Mouse (Mus musculus) embryonic facial prominence, embryonic 10.5 days (tissue): ENCODE data around the gene Ces1d. TPM values are rescaled to one million over a fixed set of nuclear protein-coding genes. Genes with fewer than 3 reads are reported as not detected.
"Not testable (repeated sequence)": the region's sequence is repeated elsewhere in the genome, so short reads cannot be mapped to it uniquely, and the experiment has no call there.

Experiments used
- DNase-seq: peaks from one replicate; pipeline ENCODE4 v3.0.0-alpha.2; 2017; ENCODE audit warnings: low spot score
- H3K27ac ChIP-seq: fragments of 300-500 bp; sonication (generic); replicated peaks from 2 replicates; pipeline ENCODE4 v1.5.1; 2016; ENCODE audit warnings: mild to moderate bottlenecking
- H3K27me3 ChIP-seq: fragments of 300-500 bp; sonication (generic); replicated peaks from 2 replicates; pipeline ENCODE4 v1.6.1; 2016; ENCODE audit warnings: low read depth, mild to moderate bottlenecking; ENCODE audit not compliant: poor library complexity, severe bottlenecking
- H3K36me3 ChIP-seq: fragments of 300-500 bp; sonication (generic); replicated peaks from 2 replicates; pipeline ENCODE4 v1.6.1; 2016; ENCODE audit warnings: mild to moderate bottlenecking, moderate library complexity
- H3K4me1 ChIP-seq: fragments of 300-500 bp; sonication (generic); 2 replicates; pipeline ENCODE4 v1.6.1; 2016
- H3K4me3 ChIP-seq: fragments of 300-500 bp; sonication (generic); 2 replicates; pipeline ENCODE4 v1.5.1; 2016; ENCODE audit warnings: mild to moderate bottlenecking, moderate library complexity
- H3K9me3 ChIP-seq: fragments of 300-500 bp; sonication (generic); 2 replicates; pipeline ENCODE4 v1.6.1; 2016; ENCODE audit warnings: mild to moderate bottlenecking
- WGBS: fragments of 180-500 bp; shearing (Covaris S2); methylation state at CpG from one replicate; pipeline ENCODE4 v1.1.7; 2016; 5-methylcytosine and 5-hydroxymethylcytosine counted together
- polyA plus RNA-seq: library from polyadenylated mRNA; unstranded; fragments of >200 nt; fragmentation: Nextera tagmentation; extraction: Ambion mirVana; gene quantifications from 2 replicates; pipeline ENCODE4 v1.2.1, GENCODE M21; 2016

Gene Ces1d
- 1.7 and 1.8 TPM in 2 replicates for polyA plus RNA-seq

DNA sequence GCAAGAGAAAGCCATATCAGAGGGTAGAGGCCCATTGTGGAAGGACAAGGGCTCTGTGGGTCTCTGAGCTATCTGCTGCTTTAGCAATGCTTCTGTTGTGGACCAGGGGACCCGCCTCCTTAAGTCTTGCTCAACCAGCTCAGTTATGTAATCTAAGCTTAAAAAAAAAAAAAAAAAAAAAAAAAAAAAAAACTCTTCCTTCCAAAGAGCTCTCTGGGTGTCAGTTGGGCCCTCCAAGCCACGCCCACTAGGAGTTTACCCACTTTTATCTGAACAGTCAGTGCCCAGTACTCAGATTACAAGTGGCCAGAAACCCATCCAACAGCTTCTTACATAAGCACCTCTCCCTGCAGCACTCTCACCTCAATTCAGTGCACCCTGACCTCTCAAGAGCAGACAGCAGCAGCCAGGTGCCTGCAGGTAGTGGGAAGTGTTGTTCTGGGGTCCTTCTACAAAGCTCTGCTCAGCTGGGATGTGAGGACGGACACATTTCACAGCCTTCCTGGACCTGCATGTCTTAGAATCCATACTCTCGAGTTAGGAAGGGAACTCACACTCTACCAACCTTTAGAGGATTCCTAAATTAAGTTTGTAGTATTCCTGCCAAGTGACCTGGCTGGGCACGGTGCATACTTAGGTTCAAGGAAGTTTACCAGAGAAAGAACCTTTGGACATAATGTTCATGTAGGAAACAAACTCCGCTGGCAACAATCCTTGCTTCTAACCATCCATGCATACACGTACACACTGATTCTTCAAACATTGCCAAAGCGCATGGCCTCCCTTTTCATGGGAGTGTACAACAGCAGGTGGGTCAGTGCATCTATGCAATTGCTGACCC, at the start of gene Ces1d:
Gene Ces1d, minus strand, starts transcription at position 154 of the 841 bp plus-strand sequence.
- Histone ChIP-seq H3K4me1 (peaks cover 3% of the 10 kb centered on the region; the same call in 1 of the 2 replicates), H3K27ac (no peak within 1 kb of the TSS), H3K4me3 (no peak within 1 kb of the TSS), H3K36me3 (no peaks in the 10 kb centered on the region), H3K9me3 (no peaks in the 10 kb centered on the region), H3K27me3 (no peaks in the 10 kb centered on the region)
- WGBS, result 83% methylated on average over 8 of the region's 8 CpGs
- DNase-seq, result peak; percentile 17

- Histone ChIP-seq H3K27me3 (no peaks in the 10 kb centered on the region), H3K27ac (no peak overlapping the region), H3K9me3 (no peaks in the 10 kb centered on the region), H3K4me1 (no peaks in the 10 kb centered on the region), H3K4me3 (no peak overlapping the region), H3K36me3 (no peaks in the 10 kb centered on the region)
- WGBS, result 93% methylated on average over 2 of the region's 2 CpGs
- DNase-seq, result no peak
Observed at GRCm38 (mm10) chr8:93246057-93246456, 48.4 kb upstream of the Ces1d start.

- H3K27ac ChIP-seq, result no peak overlapping the region
- no peaks in the 10 kb centered on the region for H3K27me3 ChIP-seq
- no peaks in the 10 kb centered on the region for H3K4me1 ChIP-seq
- DNase-seq, result no peak
- H3K36me3 ChIP-seq, result no peaks in the 10 kb centered on the region
- no peak overlapping the region for H3K4me3 ChIP-seq
- H3K9me3 ChIP-seq, result no peaks in the 10 kb centered on the region
Observed at GRCm38 (mm10) chr8:93239884-93240283, 42.2 kb upstream of the Ces1d start.

DNA sequence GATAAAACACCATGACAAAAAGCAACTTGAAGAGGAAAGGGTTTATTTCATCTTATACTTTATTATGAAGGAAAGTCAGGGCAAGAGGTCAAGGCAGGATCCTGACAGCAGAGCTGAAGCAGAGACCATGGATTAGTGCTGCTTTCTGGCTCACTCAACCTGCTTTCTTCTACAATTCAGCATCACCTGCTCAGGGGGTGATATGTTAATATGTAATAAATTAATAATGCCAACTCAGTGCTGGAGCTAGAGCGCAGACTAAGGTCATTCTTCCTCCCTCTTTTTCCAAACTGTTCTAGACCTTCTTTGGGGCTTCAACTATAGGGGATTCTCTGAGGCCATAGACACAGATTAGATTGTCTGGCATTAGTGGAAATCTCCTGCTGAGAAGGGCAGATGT, 38.0 kb upstream of the Ces1d start:
- Histone ChIP-seq H3K36me3 (no peaks in the 10 kb centered on the region), H3K4me3 (no peak overlapping the region), H3K9me3 (no peaks in the 10 kb centered on the region), H3K27me3 (no peaks in the 10 kb centered on the region), H3K27ac (no peak overlapping the region), H3K4me1 (no peaks in the 10 kb centered on the region)
- WGBS, result 92% methylated on average over 1 of the region's 1 CpGs
- DNase-seq, result no peak

GRCm38 (mm10) chr8:93234706-93235105, 37.1 kb upstream of the Ces1d start:
- Histone ChIP-seq H3K27me3 (no peaks in the 10 kb centered on the region), H3K27ac (no peak overlapping the region), H3K4me3 (no peak overlapping the region), H3K9me3 (no peaks in the 10 kb centered on the region), H3K4me1 (no peaks in the 10 kb centered on the region), H3K36me3 (no peaks in the 10 kb centered on the region)
- WGBS, result 94% methylated on average over 1 of the region's 1 CpGs
- no peak for DNase-seq

DNA sequence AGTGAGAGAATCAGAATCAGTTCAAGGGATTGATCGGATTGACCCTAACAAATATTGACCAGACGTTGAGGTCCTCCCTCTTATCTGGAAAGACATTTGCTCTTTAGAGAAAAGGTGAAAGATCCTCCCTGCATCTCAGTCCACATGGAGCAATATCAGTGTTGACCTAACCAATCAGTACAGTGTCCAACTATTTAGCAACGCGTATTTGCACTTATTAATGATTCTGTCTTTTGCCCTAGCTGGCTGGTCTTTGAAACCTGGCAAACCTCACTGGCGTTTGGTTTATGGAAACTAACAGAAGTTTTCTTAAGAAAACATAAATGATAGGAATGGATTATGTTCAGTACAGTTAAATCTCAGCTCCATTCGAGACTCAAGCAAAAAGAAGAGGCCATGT, 36.4 kb upstream of the Ces1d start:
- Histone ChIP-seq H3K36me3 (no peaks in the 10 kb centered on the region), H3K27me3 (no peaks in the 10 kb centered on the region), H3K4me1 (no peaks in the 10 kb centered on the region), H3K4me3 (no peak overlapping the region), H3K9me3 (no peaks in the 10 kb centered on the region), H3K27ac (no peak overlapping the region)
- 85% methylated on average over 6 of the region's 6 CpGs for whole genome bisulfite sequencing
- DNase-seq, result no peak

DNA sequence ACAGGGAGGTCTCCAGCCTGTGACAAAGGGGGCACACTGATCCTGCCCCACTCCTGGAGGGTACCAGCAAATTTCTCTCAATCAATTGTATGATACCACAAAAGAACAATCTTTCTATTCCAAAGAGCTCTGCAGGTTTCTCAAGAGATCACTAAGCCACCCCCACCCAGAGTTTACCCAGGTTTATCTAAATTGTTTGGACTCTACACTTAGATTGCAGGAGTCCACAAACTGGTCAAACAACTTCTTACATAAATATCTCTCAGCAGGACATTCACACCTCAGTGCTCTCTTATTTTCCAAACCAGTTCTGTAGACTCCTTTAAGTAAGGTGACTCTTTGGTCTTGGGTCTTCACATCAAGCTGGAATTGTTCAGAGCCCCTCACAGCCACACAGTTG, 31.8 kb upstream of the Ces1d start, which contains the start of gene Ces1e:
Gene Ces1e, minus strand, starts transcription at position 174 of the 400 bp plus-strand sequence.
- H3K4me3 ChIP-seq, result no peak within 1 kb of the TSS
- H3K27me3 ChIP-seq, result no peaks in the 10 kb centered on the region
- DNase-seq, result no peak
- no peaks in the 10 kb centered on the region for H3K9me3 ChIP-seq
- H3K4me1 ChIP-seq, result no peaks in the 10 kb centered on the region
- H3K27ac ChIP-seq, result no peak within 1 kb of the TSS
- H3K36me3 ChIP-seq, result no peaks in the 10 kb centered on the region

DNA sequence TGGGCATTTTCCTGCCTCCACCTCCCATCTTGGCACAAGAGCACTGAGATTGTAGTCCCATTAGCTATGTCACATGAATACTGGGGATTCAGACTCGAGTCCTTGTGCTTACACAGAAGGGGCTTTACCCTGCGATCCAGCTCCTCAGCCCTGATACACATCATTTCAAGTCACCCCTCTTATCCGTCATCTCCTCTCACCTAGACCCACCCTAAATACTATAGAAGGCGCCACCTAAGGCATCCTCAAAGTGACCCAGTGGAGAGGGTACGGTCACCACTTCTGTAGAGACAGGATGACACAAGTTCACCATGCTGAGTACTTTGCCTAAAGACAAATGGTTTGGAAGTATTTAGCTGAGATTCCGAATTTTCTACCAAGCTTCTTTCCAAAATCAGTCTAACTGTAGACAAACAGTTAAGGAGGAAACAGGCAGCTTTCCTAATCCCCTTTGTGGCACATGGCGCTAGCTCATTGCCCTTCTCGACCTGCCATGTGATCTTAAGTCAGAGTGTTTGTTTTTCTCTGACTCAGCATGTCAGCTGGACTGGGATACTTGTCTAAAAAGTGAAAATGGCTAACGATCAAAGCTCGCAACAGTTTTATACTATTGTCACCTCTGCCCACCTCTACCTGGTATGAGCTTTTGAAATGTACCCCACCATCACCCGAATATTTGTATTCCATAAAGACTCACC, 31.2 kb upstream of the Ces1d start:
- Histone ChIP-seq H3K36me3 (no peaks in the 10 kb centered on the region), H3K4me1 (no peaks in the 10 kb centered on the region), H3K27ac (no peak overlapping the region), H3K4me3 (no peak overlapping the region), H3K27me3 (no peaks in the 10 kb centered on the region), H3K9me3 (no peaks in the 10 kb centered on the region)
- WGBS, result 71% methylated on average over 11 of the region's 11 CpGs
- no peak for DNase-seq

GRCm38 (mm10) chr8:93226471-93226870, 28.8 kb upstream of the Ces1d start:
- 97% methylated on average over 1 of the region's 1 CpGs for WGBS
- H3K27me3 ChIP-seq, H3K27ac ChIP-seq, H3K36me3 ChIP-seq, H3K4me1 ChIP-seq, H3K9me3 ChIP-seq, H3K4me3 ChIP-seq, DNase-seq: not testable (repeated sequence)

DNA sequence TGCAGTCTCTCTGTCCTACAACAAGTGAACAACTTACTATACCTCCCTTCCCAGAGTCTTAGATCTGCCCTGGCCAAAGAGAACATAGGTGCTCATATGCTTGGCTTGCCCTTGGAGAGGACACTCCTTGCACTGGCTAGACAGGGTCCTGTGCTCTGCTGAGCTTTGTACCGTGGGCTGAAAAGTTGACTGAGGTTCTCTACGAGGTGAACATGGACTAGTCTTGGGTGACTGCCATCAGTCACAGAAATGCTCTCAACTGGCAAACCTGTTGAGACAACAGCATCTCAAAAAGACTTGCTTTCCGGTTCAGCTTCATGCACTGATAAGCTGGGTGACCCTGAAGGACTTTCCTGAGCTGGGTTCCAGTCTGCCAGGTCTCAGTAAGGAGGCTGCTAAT, 24.3 kb upstream of the Ces1d start:
- Histone ChIP-seq H3K4me1 (no peaks in the 10 kb centered on the region), H3K27ac (no peak overlapping the region), H3K36me3 (no peaks in the 10 kb centered on the region), H3K27me3 (no peaks in the 10 kb centered on the region), H3K4me3 (no peak overlapping the region), H3K9me3 (no peaks in the 10 kb centered on the region)
- 88% methylated on average over 3 of the region's 3 CpGs for WGBS
- DNase-seq, result no peak

DNA sequence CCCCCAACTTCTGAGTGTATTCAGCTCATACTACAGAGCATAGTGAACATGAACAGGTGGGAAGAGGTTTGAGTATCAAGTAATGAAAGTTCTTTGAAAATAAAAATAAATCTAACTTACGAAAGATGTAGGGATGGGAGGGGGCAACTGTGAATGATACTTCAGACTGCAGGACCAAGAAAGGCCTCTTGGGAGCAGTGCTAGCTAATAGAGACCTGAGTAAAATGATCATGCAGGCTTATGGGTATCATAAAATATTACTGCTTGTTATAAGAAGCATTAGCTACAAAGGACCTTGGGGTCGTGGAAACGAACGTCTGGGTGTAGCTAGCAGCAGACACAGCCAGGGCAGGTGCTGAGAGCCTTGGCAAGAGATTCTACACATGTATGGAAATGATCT, 20.2 kb upstream of the Ces1d start:
- Histone ChIP-seq H3K4me1 (no peaks in the 10 kb centered on the region), H3K9me3 (no peaks in the 10 kb centered on the region), H3K36me3 (no peaks in the 10 kb centered on the region), H3K27me3 (no peaks in the 10 kb centered on the region), H3K4me3 (no peak overlapping the region), H3K27ac (no peak overlapping the region)
- WGBS, result 83% methylated on average over 4 of the region's 4 CpGs
- no peak for DNase-seq

GRCm38 (mm10) chr8:93217375-93217774, 19.7 kb upstream of the Ces1d start:
- no peak for DNase-seq
- 78% methylated on average over 1 of the region's 1 CpGs for WGBS

GRCm38 (mm10) chr8:93211091-93211490, 13.5 kb upstream of the Ces1d start:
- H3K9me3 ChIP-seq, result no peaks in the 10 kb centered on the region
- H3K4me1 ChIP-seq, result no peaks in the 10 kb centered on the region
- DNase-seq, result no peak

More at GRCm38 (mm10) chr8:93217375-93217774, 19.7 kb upstream of the Ces1d start:
- Histone ChIP-seq H3K36me3 (no peaks in the 10 kb centered on the region), H3K27ac (no peak overlapping the region), H3K4me3 (no peak overlapping the region), H3K4me1 (no peaks in the 10 kb centered on the region), H3K27me3 (no peaks in the 10 kb centered on the region), H3K9me3 (no peaks in the 10 kb centered on the region)

More at GRCm38 (mm10) chr8:93211091-93211490, 13.5 kb upstream of the Ces1d start:
- H3K27me3 ChIP-seq, result no peaks in the 10 kb centered on the region
- H3K27ac ChIP-seq, result no peak overlapping the region
- no peak overlapping the region for H3K4me3 ChIP-seq
- H3K36me3 ChIP-seq, result no peaks in the 10 kb centered on the region
